Mouse (Mus musculus): ENCODE measurements at regions not wholly inside any gene's neighbourhood (a gene's known extent, or its start where the extent isn't known, plus 50 kb on each side); places are given as distances from the start of the nearest gene placed in this dataset.

DNA sequence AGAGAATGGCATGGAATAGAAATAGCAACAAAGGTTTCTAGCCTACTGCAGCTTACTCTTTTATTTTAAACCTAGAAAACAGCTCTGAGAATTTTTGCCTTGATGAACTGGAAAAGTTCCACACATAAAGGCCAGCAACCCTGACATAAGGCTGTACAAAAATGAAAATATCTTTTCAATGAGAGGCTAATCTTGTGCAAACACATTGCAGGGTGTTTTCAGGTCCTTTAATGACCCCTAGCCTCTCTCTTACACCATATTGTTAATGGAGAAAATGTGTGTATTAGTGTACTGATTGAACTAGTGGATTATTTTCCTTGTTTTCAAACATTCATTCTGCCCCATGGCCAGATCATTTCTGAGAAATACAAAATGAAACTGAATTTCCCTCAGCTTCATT lies 158.0 kb upstream of the Tusc1 start:
- no peaks in the 10 kb centered on the region for H3K36me3 ChIP-seq
- H3K4me1 ChIP-seq (replicated peaks): no peaks in the 10 kb centered on the region
- H3K9ac ChIP-seq (replicated peaks): no peak overlapping the region
- H3K27me3 ChIP-seq: no peaks in the 10 kb centered on the region
- H3K4me2 ChIP-seq (replicated peaks): no peak overlapping the region
- H3K4me3 ChIP-seq (replicated peaks): no peak overlapping the region
- no peaks in the 10 kb centered on the region for H3K9me3 ChIP-seq
- ATAC-seq: no peak
- no peak overlapping the region for H3K27ac ChIP-seq

DNA sequence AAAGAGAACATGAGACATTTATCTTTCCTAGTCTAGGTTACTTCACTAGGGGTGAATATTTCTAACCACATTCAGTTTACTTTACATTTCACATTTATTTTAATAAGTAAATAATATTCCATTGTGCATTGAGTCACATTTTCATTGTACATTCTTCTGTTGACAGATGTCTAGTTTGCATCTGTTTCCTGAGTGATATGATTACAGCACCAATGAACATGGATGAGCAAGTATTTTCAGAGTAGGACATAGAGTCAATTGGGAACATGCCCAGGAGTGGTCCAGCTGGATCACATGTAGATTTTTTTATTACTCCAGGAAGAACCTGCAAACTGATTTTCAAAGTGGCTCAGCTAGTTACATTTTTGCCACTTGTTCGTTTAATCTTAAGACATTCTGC lies 153.3 kb upstream of the Tusc1 start:
- WGBS: 85% methylated on average over 1 of the region's 1 CpGs
- H3K4me1 ChIP-seq (replicated peaks): no peaks in the 10 kb centered on the region
- no peak overlapping the region for H3K27ac ChIP-seq
- ATAC-seq: no peak
- H3K36me3 ChIP-seq: no peaks in the 10 kb centered on the region
- no peaks in the 10 kb centered on the region for H3K9me3 ChIP-seq
- no peak overlapping the region for H3K4me2 ChIP-seq (replicated peaks)
- H3K4me3 ChIP-seq (replicated peaks): no peak overlapping the region
- no peak overlapping the region for H3K9ac ChIP-seq (replicated peaks)
- H3K27me3 ChIP-seq: no peaks in the 10 kb centered on the region

DNA sequence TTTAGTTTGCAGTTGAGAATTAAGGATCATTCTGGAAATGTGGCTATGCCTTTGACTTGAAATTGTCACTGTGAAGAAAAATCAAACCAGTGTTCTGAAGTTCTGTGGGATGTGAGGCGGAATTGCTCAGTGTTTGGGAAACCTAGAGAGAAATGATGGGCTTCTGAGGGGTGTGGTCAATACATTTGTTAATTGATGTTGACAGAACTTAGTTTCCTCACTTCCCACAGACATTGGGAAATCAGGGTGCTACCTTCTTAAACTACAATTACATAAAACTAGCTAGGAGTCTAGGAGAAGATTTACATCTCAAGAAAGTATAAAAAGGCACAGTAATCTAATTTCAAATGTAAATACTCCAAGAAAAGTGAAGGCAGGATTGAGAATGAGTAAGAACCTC lies 151.1 kb upstream of the Tusc1 start:
- ATAC-seq: no peak
- Histone ChIP-seq H3K27me3 (no peaks in the 10 kb centered on the region), H3K9me3 (no peaks in the 10 kb centered on the region), H3K4me1 (replicated peaks) (no peaks in the 10 kb centered on the region), H3K4me2 (replicated peaks) (no peak overlapping the region), H3K4me3 (replicated peaks) (no peak overlapping the region), H3K27ac (no peak overlapping the region), H3K36me3 (no peaks in the 10 kb centered on the region), H3K9ac (replicated peaks) (no peak overlapping the region)
- 83% methylated on average over 1 of the region's 1 CpGs for WGBS

DNA sequence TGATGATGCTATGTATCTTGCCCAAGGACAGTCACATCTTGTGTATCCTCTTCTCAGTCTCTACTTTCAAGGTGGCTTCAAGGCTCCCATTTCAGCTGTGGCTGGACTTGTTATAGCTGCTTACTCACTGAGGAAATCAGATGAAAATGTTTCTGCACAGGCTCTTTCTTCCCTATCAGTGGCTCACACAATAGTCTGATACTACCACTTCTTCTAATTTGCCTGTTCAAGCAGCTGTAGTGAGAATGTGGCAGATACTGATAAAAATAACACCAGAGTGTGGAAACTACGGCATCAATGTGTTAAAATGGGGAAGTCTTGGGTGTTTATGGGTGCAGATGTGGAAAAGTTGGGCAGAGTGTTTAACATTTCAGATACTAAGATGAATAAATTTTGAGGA lies 145.9 kb upstream of the Tusc1 start:
- Histone ChIP-seq H3K27ac (no peak overlapping the region), H3K36me3 (no peaks in the 10 kb centered on the region), H3K4me2 (replicated peaks) (no peak overlapping the region), H3K27me3 (no peaks in the 10 kb centered on the region), H3K9ac (replicated peaks) (no peak overlapping the region), H3K9me3 (no peaks in the 10 kb centered on the region), H3K4me3 (replicated peaks) (no peak overlapping the region), H3K4me1 (replicated peaks) (no peaks in the 10 kb centered on the region)
- no peak for ATAC-seq
- WGBS: 93% methylated on average over 1 of the region's 1 CpGs

DNA sequence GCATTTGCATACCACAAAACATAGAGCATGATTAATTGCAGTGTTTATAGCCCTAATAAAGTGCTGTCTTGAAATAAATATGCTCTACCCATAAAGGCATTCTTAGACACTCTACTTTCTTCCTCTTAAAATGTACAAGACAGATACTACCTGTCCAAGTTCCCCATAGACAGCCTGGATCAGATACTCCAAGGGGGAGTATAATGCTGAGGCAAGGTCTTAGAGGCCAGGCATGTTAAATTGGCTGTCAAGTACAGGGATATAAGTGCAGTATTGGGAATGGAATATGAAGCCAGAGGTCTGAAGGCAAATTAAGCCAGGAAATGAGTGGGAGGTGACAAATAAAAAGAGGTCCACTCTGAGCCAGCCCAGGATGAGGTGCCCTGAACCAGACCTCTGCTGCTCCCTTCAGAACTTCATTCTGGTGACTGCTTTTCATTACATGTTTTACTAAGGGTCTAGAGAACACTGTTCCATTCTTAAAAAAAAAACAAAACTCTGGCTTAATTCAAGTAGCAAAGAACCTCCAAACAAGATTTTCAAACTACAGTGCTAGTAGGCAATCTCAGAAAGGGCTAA lies 142.0 kb upstream of the Tusc1 start:
- Histone ChIP-seq H3K9ac (replicated peaks) (no peak overlapping the region), H3K4me2 (replicated peaks) (no peak overlapping the region), H3K4me1 (replicated peaks) (no peaks in the 10 kb centered on the region), H3K9me3 (no peaks in the 10 kb centered on the region), H3K4me3 (replicated peaks) (no peak overlapping the region), H3K27me3 (no peaks in the 10 kb centered on the region), H3K27ac (no peak overlapping the region), H3K36me3 (no peaks in the 10 kb centered on the region)
- no peak for ATAC-seq

DNA sequence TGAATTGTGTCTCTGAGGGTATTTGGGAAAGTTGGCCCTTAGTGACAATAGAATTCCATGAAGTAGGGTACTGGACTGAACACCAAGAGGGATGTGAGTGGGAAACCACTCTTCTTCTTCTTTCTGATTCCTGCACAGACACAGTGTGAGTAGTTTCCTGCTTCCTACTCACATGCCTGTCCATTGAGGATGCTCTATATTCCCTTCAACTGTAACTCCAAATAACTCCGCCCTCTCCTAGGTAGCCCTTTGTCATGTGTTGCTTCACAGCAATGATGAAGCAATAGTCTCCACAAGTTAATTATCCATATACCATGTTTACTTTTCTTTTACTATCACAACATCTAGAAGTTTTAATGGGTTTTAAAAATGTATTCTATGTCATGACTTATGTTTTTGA lies 132.7 kb upstream of the Tusc1 start:
- no peak overlapping the region for H3K9ac ChIP-seq (replicated peaks)
- H3K27ac ChIP-seq: no peak overlapping the region
- no peaks in the 10 kb centered on the region for H3K9me3 ChIP-seq
- H3K4me3 ChIP-seq (replicated peaks): no peak overlapping the region
- no peaks in the 10 kb centered on the region for H3K36me3 ChIP-seq
- no peaks in the 10 kb centered on the region for H3K27me3 ChIP-seq
- no peak for ATAC-seq
- WGBS: 86% methylated on average over 1 of the region's 1 CpGs
- H3K4me2 ChIP-seq (replicated peaks): no peak overlapping the region
- H3K4me1 ChIP-seq (replicated peaks): no peaks in the 10 kb centered on the region

DNA sequence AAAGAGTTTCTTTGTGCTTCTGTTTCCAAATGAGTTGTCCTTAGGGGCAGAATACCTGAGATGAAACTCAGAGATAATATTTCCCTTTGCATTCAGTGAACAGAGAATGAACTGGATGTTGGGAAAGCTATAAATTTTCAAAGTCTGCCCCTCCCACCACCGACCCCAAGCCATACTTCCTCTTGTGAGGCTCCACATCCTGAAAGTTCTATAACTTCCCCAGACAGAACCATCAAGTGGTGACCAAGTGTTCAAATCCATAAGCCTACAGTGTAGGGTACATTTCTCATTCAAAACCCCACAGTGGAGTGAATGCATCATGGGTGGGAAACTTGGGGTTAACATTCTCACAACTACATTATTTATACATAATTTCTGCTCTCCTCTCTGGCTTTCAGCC lies 132.1 kb upstream of the Tusc1 start:
- H3K27ac ChIP-seq: no peak overlapping the region
- no peaks in the 10 kb centered on the region for H3K4me1 ChIP-seq (replicated peaks)
- no peaks in the 10 kb centered on the region for H3K9me3 ChIP-seq
- H3K36me3 ChIP-seq: no peaks in the 10 kb centered on the region
- no peak for ATAC-seq
- no peak overlapping the region for H3K9ac ChIP-seq (replicated peaks)
- WGBS: 69% methylated on average over 1 of the region's 1 CpGs
- H3K27me3 ChIP-seq: no peaks in the 10 kb centered on the region
- no peak overlapping the region for H3K4me2 ChIP-seq (replicated peaks)
- H3K4me3 ChIP-seq (replicated peaks): no peak overlapping the region

DNA sequence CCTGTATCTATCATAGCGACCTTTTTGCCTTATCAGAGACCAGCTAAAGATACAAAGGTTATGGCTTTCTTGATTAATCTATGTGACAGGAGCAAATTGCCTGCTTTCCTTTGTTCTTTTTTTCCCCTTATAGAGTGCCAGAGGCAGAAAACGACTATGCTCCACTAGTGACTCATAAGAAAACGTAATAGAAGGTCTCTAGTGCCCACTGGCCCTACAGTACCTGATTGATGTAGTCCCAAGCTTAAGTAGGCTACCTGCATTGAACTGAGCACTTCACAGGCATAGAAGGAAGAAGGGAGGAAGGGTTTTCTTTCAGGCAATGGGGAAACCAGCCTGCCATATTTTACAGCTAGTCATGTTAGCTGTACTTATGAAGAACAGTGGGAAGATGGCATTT lies 116.0 kb upstream of the Tusc1 start:
- Histone ChIP-seq H3K27ac (no peak overlapping the region), H3K4me2 (replicated peaks) (no peak overlapping the region), H3K27me3 (no peaks in the 10 kb centered on the region), H3K4me3 (replicated peaks) (no peak overlapping the region), H3K9ac (replicated peaks) (no peak overlapping the region), H3K36me3 (no peaks in the 10 kb centered on the region), H3K9me3 (no peaks in the 10 kb centered on the region), H3K4me1 (replicated peaks) (no peaks in the 10 kb centered on the region)
- 52% methylated on average over 3 of the region's 3 CpGs for WGBS
- ATAC-seq: no peak

DNA sequence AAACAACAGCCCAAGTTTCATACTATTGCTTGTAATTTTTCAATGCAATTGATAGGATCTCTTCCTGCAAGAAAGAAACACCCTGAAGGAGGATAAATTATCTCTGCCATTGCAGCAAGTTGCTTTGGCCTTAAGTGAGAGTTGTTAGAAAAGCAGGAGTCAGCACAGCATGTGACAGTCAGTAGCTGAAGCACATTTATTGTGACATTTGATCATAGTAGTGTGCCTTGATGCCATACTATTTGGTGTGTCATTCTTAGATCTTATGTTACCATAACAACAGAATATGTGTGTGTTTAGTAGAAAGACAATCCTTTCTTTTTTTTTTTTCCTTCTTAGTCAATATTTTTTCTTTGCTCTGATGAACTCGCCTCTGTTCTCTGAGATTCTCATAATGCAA lies 115.5 kb upstream of the Tusc1 start:
- WGBS: 78% methylated on average over 1 of the region's 1 CpGs
- Histone ChIP-seq H3K27ac (no peak overlapping the region), H3K4me2 (replicated peaks) (no peak overlapping the region), H3K4me3 (replicated peaks) (no peak overlapping the region), H3K9ac (replicated peaks) (no peak overlapping the region), H3K4me1 (replicated peaks) (no peaks in the 10 kb centered on the region), H3K27me3 (no peaks in the 10 kb centered on the region), H3K9me3 (no peaks in the 10 kb centered on the region), H3K36me3 (no peaks in the 10 kb centered on the region)
- ATAC-seq: peak; percentile 56; the same call in 1 of the 2 replicates

DNA sequence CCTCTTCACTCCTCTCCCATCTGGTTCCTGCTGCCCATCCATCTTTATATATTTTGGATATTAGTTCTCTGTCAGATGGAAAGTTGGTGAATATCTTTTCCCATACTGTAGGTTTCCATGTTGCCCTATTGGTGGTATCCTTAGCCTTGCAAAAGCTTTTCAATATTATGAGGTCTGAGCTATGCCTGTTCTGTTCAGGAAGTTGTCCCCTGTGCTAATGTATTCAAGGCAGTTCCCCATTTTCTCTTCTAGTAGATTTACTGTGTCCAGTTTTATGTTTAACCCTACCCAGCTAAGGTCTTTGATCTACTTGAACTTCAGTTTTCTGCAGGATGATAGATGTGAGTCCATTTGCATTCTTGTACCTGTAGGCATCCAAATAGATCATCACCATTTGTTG lies 109.4 kb upstream of the Tusc1 start:
- ATAC-seq: no peak
- no peak overlapping the region for H3K4me3 ChIP-seq (replicated peaks)
- H3K27ac ChIP-seq: no peak overlapping the region
- H3K27me3 ChIP-seq: no peaks in the 10 kb centered on the region
- H3K4me2 ChIP-seq (replicated peaks): no peak overlapping the region
- H3K4me1 ChIP-seq (replicated peaks): no peaks in the 10 kb centered on the region
- H3K36me3 ChIP-seq: no peaks in the 10 kb centered on the region
- H3K9me3 ChIP-seq: no peaks in the 10 kb centered on the region
- H3K9ac ChIP-seq (replicated peaks): no peak overlapping the region

DNA sequence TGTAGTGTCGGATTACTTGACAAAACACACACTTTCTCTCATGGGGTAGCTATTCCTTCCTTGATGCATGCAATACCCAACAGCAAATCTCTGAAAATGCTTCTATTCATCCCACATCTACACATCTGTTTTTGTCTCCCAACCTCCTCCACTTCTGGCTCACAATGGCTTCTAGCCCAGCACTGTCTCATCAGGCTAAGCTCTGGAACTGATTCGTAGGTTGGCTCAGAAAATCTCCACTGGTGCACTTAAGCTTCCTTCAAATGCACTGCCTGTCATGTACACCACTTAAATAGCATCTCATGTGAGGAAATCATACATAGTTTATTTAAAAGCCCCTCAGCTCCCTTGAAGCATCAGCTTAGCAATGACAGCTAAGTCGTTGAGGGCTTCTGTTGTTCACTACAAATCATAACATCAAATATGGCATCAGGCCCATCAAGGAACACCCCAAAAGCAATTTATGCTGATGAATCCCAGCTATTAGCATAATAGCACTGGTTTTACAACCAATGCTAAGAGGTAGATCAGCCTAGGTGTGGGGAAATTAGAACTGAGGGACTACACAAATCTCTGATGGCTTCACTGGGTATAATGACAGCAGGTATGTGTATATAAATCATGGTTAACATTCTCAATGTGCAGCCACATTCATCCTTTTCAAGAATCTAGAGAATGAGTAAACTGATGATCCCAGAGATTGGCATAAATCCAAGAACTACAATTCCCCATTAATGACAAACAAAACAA lies 103.5 kb upstream of the Tusc1 start:
- H3K4me3 ChIP-seq (replicated peaks): no peak overlapping the region
- 63% methylated on average over 3 of the region's 3 CpGs for WGBS
- no peak overlapping the region for H3K27ac ChIP-seq
- H3K4me2 ChIP-seq (replicated peaks): no peak overlapping the region
- no peaks in the 10 kb centered on the region for H3K9me3 ChIP-seq
- H3K27me3 ChIP-seq: no peaks in the 10 kb centered on the region
- no peak overlapping the region for H3K9ac ChIP-seq (replicated peaks)
- no peak for ATAC-seq
- H3K36me3 ChIP-seq: no peaks in the 10 kb centered on the region
- no peaks in the 10 kb centered on the region for H3K4me1 ChIP-seq (replicated peaks)

DNA sequence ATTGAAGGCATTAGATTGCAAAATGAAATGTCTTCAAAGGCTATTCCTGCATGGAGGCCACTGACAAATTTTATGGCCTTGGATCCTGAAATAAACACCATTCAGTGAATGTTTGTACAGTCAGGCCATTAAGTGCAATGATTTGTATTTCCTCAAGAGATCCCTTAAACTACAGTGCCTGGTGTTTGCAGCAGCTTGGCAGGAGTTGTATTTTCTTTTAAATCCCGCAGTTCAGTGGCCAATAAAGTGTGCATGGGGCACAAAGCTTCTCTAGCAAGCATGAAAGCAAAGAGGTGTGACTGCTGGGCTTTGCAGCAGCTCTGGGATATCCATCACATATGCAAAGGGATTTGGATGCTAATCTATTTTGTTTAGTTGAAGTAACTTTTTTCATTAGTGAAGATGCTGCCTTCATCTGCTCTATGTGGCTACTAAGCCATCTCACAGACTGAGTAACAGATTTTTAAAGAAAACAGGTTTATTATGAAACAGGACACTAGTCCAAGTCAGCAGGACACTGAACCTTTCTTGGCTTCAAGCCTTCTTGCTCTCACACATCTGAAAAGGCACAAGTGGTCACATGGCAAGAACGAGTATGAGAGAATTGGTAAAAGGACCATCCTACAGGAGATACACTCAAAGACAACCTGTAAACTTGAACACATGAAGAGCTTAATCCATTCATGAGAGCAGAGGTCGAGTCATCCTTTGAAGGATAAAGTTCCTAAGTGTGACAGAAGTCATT lies 102.2 kb upstream of the Tusc1 start:
- Histone ChIP-seq H3K36me3 (no peaks in the 10 kb centered on the region), H3K9ac (replicated peaks) (no peak overlapping the region), H3K4me2 (replicated peaks) (no peak overlapping the region), H3K27me3 (no peaks in the 10 kb centered on the region), H3K4me1 (replicated peaks) (no peaks in the 10 kb centered on the region), H3K27ac (no peak overlapping the region), H3K9me3 (no peaks in the 10 kb centered on the region), H3K4me3 (replicated peaks) (no peak overlapping the region)
- no peak for ATAC-seq
- 37% methylated on average over 3 of the region's 3 CpGs for WGBS

DNA sequence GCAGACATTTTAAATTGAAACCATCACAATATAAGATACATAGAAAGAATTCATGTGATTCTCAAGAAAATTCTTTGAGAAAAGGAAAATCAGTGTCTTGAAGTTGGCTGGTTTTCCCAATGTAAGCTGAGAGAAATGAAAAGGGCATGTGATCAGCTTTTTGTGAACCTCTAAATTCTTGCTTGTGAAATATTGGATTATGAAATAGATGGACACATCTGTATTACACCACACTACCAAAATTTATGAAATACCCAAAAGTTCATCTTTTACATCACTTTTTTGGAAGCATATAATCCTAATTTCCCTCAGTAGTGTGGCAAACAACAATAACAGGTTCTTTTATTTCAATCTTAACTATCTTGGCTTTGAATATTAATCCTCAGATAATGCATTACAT lies 77.4 kb upstream of the Tusc1 start:
- H3K9ac ChIP-seq (replicated peaks): no peak overlapping the region
- no peaks in the 10 kb centered on the region for H3K4me1 ChIP-seq (replicated peaks)
- ATAC-seq: no peak
- no peak overlapping the region for H3K4me3 ChIP-seq (replicated peaks)
- H3K27ac ChIP-seq: no peak overlapping the region
- no peaks in the 10 kb centered on the region for H3K27me3 ChIP-seq
- no peaks in the 10 kb centered on the region for H3K9me3 ChIP-seq
- H3K36me3 ChIP-seq: no peaks in the 10 kb centered on the region
- no peak overlapping the region for H3K4me2 ChIP-seq (replicated peaks)

Data from midbrain, embryonic 13.5 days (tissue).